Mouse (Mus musculus) v-Abl transformed pro-B cells (cell line): ENCODE data around the gene Nutf2-ps1.
"Not testable (repeated sequence)": the region's sequence is repeated elsewhere in the genome, so short reads cannot be mapped to it uniquely, and the experiment has no call there.

Source experiments
- in situ Hi-C, 2 experiments: fragments of 400-800 bp; cut with MboI; formaldehyde crosslinking; loops; one replicate each; pipeline ENCODE4 v1.15.1; 2025; ENCODE audit not compliant: unreplicated experiment in 2 of 2

Gene Nutf2-ps1

GRCm38 (mm10) chr19:53588968-53589367, at the start of gene Nutf2-ps1:
Gene Nutf2-ps1, minus strand, starts transcription at chr19:53589068.
- in situ Hi-C loops = not testable (repeated sequence)

GRCm38 (mm10) chr19:53638041-53638440, 49.2 kb upstream of the Nutf2-ps1 start:
- in situ Hi-C loops = loop anchor here (5.0 to 25.0 kb wide), 4 partner anchors 246 to 626 kb away; partner anchors contain the start of gene Smndc1 (in 1 of the 2)

- in situ Hi-C loops = loop anchor here in 1 of 2 experiments (10.0 kb wide), 1 partner anchor 293 kb away; no protein-coding TSS in a partner anchor
Measured at GRCm38 (mm10) chr19:53621681-53622080, 32.8 kb upstream of the Nutf2-ps1 start.

- in situ Hi-C loops = no loop called here
Measured at GRCm38 (mm10) chr19:53608921-53609320, 20.1 kb upstream of the Nutf2-ps1 start.

GRCm38 (mm10) chr19:53601363-53601655, 12.4 kb upstream of the Nutf2-ps1 start:
- in situ Hi-C loops = loop anchor here in 1 of 2 experiments (5.0 kb wide), 1 partner anchor 41 kb away; no protein-coding TSS in a partner anchor

- in situ Hi-C loops = loop anchor here in 1 of 2 experiments (5.0 kb wide), 1 partner anchor 42 kb away; no protein-coding TSS in a partner anchor
Measured at GRCm38 (mm10) chr19:53600549-53601362, 11.9 kb upstream of the Nutf2-ps1 start.

GRCm38 (mm10) chr19:53599757-53600539, 11.1 kb upstream of the Nutf2-ps1 start, which contains the start of gene Smc3:
Gene Smc3, plus strand, starts transcription at chr19:53600398.
- in situ Hi-C loops = loop anchor here in 1 of 2 experiments (5.0 kb wide), 1 partner anchor 42 kb away; no protein-coding TSS in a partner anchor

GRCm38 (mm10) chr19:53596723-53597474, 8.0 kb upstream of the Nutf2-ps1 start:
- in situ Hi-C loops = no loop called here

- in situ Hi-C loops = not testable (repeated sequence)
Measured at GRCm38 (mm10) chr19:53587686-53588085, 1.2 kb downstream of the Nutf2-ps1 start.

- in situ Hi-C loops = loop anchor here in 1 of 2 experiments (5.0 kb wide), 1 partner anchor 163 kb away; no protein-coding TSS in a partner anchor
Measured at GRCm38 (mm10) chr19:53580271-53580670, 8.6 kb downstream of the Nutf2-ps1 start.

- in situ Hi-C loops = loop anchor here in 1 of 2 experiments (5.0 kb wide), 2 partner anchors 46 to 156 kb away; no protein-coding TSS in a partner anchor
Measured at GRCm38 (mm10) chr19:53578597-53579252, 10.1 kb downstream of the Nutf2-ps1 start.

GRCm38 (mm10) chr19:53577025-53577800, 11.7 kb downstream of the Nutf2-ps1 start:
- in situ Hi-C loops = loop anchor here in 1 of 2 experiments (5.0 kb wide), 2 partner anchors 45 to 155 kb away; no protein-coding TSS in a partner anchor

GRCm38 (mm10) chr19:53576061-53576460, 12.8 kb downstream of the Nutf2-ps1 start:
- in situ Hi-C loops = loop anchor here in 1 of 2 experiments (5.0 kb wide), 2 partner anchors 44 to 154 kb away; no protein-coding TSS in a partner anchor

GRCm38 (mm10) chr19:53575296-53576010, 13.4 kb downstream of the Nutf2-ps1 start:
- in situ Hi-C loops = loop anchor here in 1 of 2 experiments (5.0 kb wide), 2 partner anchors 43 to 153 kb away; no protein-coding TSS in a partner anchor

- in situ Hi-C loops = loop anchor here in 1 of 2 experiments (5.0 kb wide), 1 partner anchor 37 kb away; no protein-coding TSS in a partner anchor
Measured at GRCm38 (mm10) chr19:53574546-53574945, 14.3 kb downstream of the Nutf2-ps1 start.

- in situ Hi-C loops = loop anchor here in 1 of 2 experiments (5.0 kb wide), 1 partner anchor 37 kb away; no protein-coding TSS in a partner anchor
Measured at GRCm38 (mm10) chr19:53574131-53574530, 14.7 kb downstream of the Nutf2-ps1 start.

GRCm38 (mm10) chr19:53573151-53573550, 15.7 kb downstream of the Nutf2-ps1 start:
- in situ Hi-C loops = loop anchor here in 1 of 2 experiments (5.0 kb wide), 1 partner anchor 36 kb away; no protein-coding TSS in a partner anchor

- in situ Hi-C loops = loop anchor here in 1 of 2 experiments (5.0 kb wide), 1 partner anchor 35 kb away; no protein-coding TSS in a partner anchor
Measured at GRCm38 (mm10) chr19:53572607-53573006, 16.3 kb downstream of the Nutf2-ps1 start.
